Mouse (Mus musculus): ENCODE measurements around the gene Sec23ip. TPM values are rescaled to one million over a fixed set of nuclear protein-coding genes. Genes with fewer than 3 reads are reported as not detected.

The Sec23ip gene
- polyA plus RNA-seq, 1 experiment: not detected

GRCm38 (mm10) chr7:128832455-128833081, 87.8 kb downstream of the Sec23ip start:
- TF ChIP-seq POLR2A (IDR thresholded peaks at IDR 0.05; ENCODE audit: insufficient read depth, low read depth, low read length): no peak
- TF ChIP-seq CTCF (IDR thresholded peaks at IDR 0.05; ENCODE audit: insufficient read depth, low read depth, low read length): no peak
- WGBS: 70% methylated on average over 12 of the region's 12 CpGs

GRCm38 (mm10) chr7:128833196-128833595, 88.5 kb downstream of the Sec23ip start:
- WGBS: 88% methylated on average over 4 of the region's 4 CpGs
- no peak overlapping the region for H3K27ac ChIP-seq (ENCODE audit: insufficient read depth, low read depth, low read length)
- no peak overlapping the region for H3K4me3 ChIP-seq (ENCODE audit: insufficient read depth, low read depth, low read length)
- H3K4me1 ChIP-seq (ENCODE audit: control insufficient read depth, insufficient read depth, low read length): no peaks in the 10 kb centered on the region
- TF ChIP-seq POLR2A (IDR thresholded peaks at IDR 0.05; ENCODE audit: insufficient read depth, low read depth, low read length) (no peak), CTCF (IDR thresholded peaks at IDR 0.05; ENCODE audit: insufficient read depth, low read depth, low read length) (no peak)

More at GRCm38 (mm10) chr7:128832455-128833081, 87.8 kb downstream of the Sec23ip start:
- Histone ChIP-seq H3K4me1 (ENCODE audit: control insufficient read depth, insufficient read depth, low read length) (no peaks in the 10 kb centered on the region), H3K27ac (ENCODE audit: insufficient read depth, low read depth, low read length) (no peak overlapping the region), H3K4me3 (ENCODE audit: insufficient read depth, low read depth, low read length) (no peak overlapping the region)

Other genes with a start within 250 kb of the Sec23ip start
- not detected in 2 replicates for gene Bag3, start 221.3 kb upstream of the Sec23ip start, polyA plus RNA-seq (2012; ENCODE audit: insufficient read depth, insufficient read length, low replicate concordance, missing spikeins)
- not detected in 2 replicates for gene Inpp5f, start 133.6 kb upstream of the Sec23ip start, polyA plus RNA-seq (2012; ENCODE audit: insufficient read depth, insufficient read length, low replicate concordance, missing spikeins)
- gene Mcmbp, start 4.4 kb upstream of the Sec23ip start, polyA plus RNA-seq (2012; ENCODE audit: insufficient read depth, insufficient read length, low replicate concordance, missing spikeins): not detected in 2 replicates

All from olfactory bulb, adult 2 months (tissue).